Mouse (Mus musculus): ENCODE measurements around the gene Grb2.

Gene Grb2

GRCm38 (mm10) chr11:115608421-115609399, 99.7 kb downstream of the Grb2 start:
- no peak for DNase-seq (ENCODE audit: low read depth, low spot score)

GRCm38 (mm10) chr11:115606733-115607132, 101.7 kb downstream of the Grb2 start:
- DNase-seq (ENCODE audit: low read depth, low spot score), result no peak

GRCm38 (mm10) chr11:115604304-115604696, 104.1 kb downstream of the Grb2 start:
- no peak for DNase-seq (ENCODE audit: low read depth, low spot score)

- peak; percentile 96 for DNase-seq (ENCODE audit: low read depth, low spot score)
Observed at GRCm38 (mm10) chr11:115603476-115604303, 104.7 kb downstream of the Grb2 start, which contains the start of the genes Mrps7 and Gga3. TSS of gene Mrps7 (plus strand) at chr11:115603925. TSS of gene Gga3 (minus strand) at chr11:115604051.

GRCm38 (mm10) chr11:115603128-115603475, 105.3 kb downstream of the Grb2 start:
- no peak for DNase-seq (ENCODE audit: low read depth, low spot score)

- DNase-seq (ENCODE audit: low read depth, low spot score), result no peak
Observed at GRCm38 (mm10) chr11:115601174-115601573, 107.2 kb downstream of the Grb2 start.

GRCm38 (mm10) chr11:115600743-115601142, 107.7 kb downstream of the Grb2 start:
- DNase-seq (ENCODE audit: low read depth, low spot score), result no peak

GRCm38 (mm10) chr11:115599722-115600121, 108.7 kb downstream of the Grb2 start:
- DNase-seq (ENCODE audit: low read depth, low spot score), result no peak

- DNase-seq (ENCODE audit: low read depth, low spot score), result no peak
Observed at GRCm38 (mm10) chr11:115598309-115598708, 110.1 kb downstream of the Grb2 start.

GRCm38 (mm10) chr11:115595209-115595608, 113.2 kb downstream of the Grb2 start:
- peak; percentile 26 for DNase-seq (ENCODE audit: low read depth, low spot score)
